ENCODE assay signal across 11 mouse cellular contexts in genomic region chr6:114329597-114330470, GRCm38 (mm10). TPM values are rescaled to one million over a fixed set of nuclear protein-coding genes. Genes with fewer than 3 reads are reported as not detected.
DNase-seq lines count a peak whose midpoint lies in the region; ATAC-seq lines count a peak whose summit lies in the region.
"Had no signal": no experiment of that assay in that cellular context is flagged by ENCODE, and none has a peak within 500 bp of the region (broad histone marks: within the 10 kb centered on the region; RNA-seq: fewer than 3 reads in every experiment).

No protein-coding gene starts in this region.

- WGBS in hindbrain, embryonic 14.5 days: 23% methylated on average over 8 of the region's 8 CpGs

- H3K4me2 ChIP-seq in hindbrain, embryonic 14.5 days (replicated peaks): no peak overlapping the region

- peak overlapping the region; percentile 59 for H3K27ac ChIP-seq in hindbrain, embryonic 14.5 days

- no peak overlapping the region for H3K9ac ChIP-seq in hindbrain, embryonic 14.5 days

- H3K4me1 ChIP-seq in hindbrain, embryonic 14.5 days (replicated peaks; ENCODE audit: control insufficient read depth, insufficient read depth, low read length): peaks cover 12% of the 10 kb centered on the region; the same call in 1 of the 2 replicates

- H3K9me3 ChIP-seq in hindbrain, embryonic 14.5 days (ENCODE audit: control insufficient read depth, low read length): no peaks in the 10 kb centered on the region

- no peaks in the 10 kb centered on the region for H3K27me3 ChIP-seq in hindbrain, embryonic 14.5 days (ENCODE audit: control insufficient read depth, insufficient read depth, low read length)

- peak; percentile 52 for ATAC-seq in frontal cortex, adult (ENCODE audit: low TSS enrichment)
- peak; percentile 70 for ATAC-seq in hindbrain, embryonic 14.5 days (ENCODE audit: low FRiP score)
- ATAC-seq in cerebellum, adult (ENCODE audit: insufficient number of reproducible peaks, low FRiP score, low TSS enrichment): no peak

- no peak overlapping the region for H3K4me3 ChIP-seq in hindbrain, embryonic 14.5 days (replicated peaks; ENCODE audit: low read length)

- no peak for DNase-seq in frontal cortex, postnatal 25 days (ENCODE audit: low spot score in 2 of 2)
- DNase-seq in ovary, postnatal 36 days (ENCODE audit: low spot score): peak; percentile 14
- DNase-seq in ovary, postnatal 14 days (ENCODE audit: low spot score): no peak
- DNase-seq in hindbrain, embryonic 14.5 days (ENCODE audit: low spot score): peak; percentile 44
- DNase-seq in retina, embryonic 14.5 days (ENCODE audit: low spot score): peak; percentile 44
- DNase-seq in c-Kit-positive CD71-positive TER-119-positive erythroid progenitor cells, embryonic 14.5 days (ENCODE audit: low spot score): no peak
- DNase-seq: cerebellum, adult 2 months; heart, postnatal 36 days had no signal

- no peaks in the 10 kb centered on the region for H3K36me3 ChIP-seq in hindbrain, embryonic 14.5 days (replicated peaks; ENCODE audit: control insufficient read depth, insufficient read depth)

RNA-seq across cellular contexts. Expression of gene Slc6a1, which starts 47.4 kb away (rescaled TPM):
- polyA plus RNA-seq in hindbrain, embryonic 14.5 days (2014; fragmentation: Nextera tagmentation; extraction: Ambion mirVana): 135 and 154 TPM in 2 replicates
- polyA plus RNA-seq: C2C12 had no signal

Comparison
In these comparisons a context has a peak if more than half of its experiments do, and no peak if none do; other contexts are left out.
1. DNase-seq: peak in ovary, postnatal 36 days (single experiment), hindbrain, embryonic 14.5 days (single experiment) and retina, embryonic 14.5 days (single experiment); none in frontal cortex, postnatal 25 days (0 of 2), ovary, postnatal 14 days (single experiment) and c-Kit-positive CD71-positive TER-119-positive erythroid progenitor cells, embryonic 14.5 days (single experiment).